Mouse (Mus musculus) thymus, postnatal 14 days (tissue): Measurements from ENCODE around the gene Ctrc.
A peak's percentile ranks its signal among the peaks of the same experiment; 100 is the strongest.

Experiments
- DNase-seq: peaks from one replicate; pipeline ENCODE4 v3.0.0; 2021

Ctrc gene

GRCm38 (mm10) chr4:141817706-141818105, 28.5 kb downstream of the Ctrc start:
- no peak for DNase-seq

GRCm38 (mm10) chr4:141816776-141817655, 29.1 kb downstream of the Ctrc start:
- DNase-seq: no peak

GRCm38 (mm10) chr4:141816267-141816666, 29.9 kb downstream of the Ctrc start:
- no peak for DNase-seq

- no peak for DNase-seq
Observed at GRCm38 (mm10) chr4:141811375-141811774, 34.8 kb downstream of the Ctrc start.

GRCm38 (mm10) chr4:141810975-141811374, 35.2 kb downstream of the Ctrc start:
- no peak for DNase-seq

GRCm38 (mm10) chr4:141809850-141810464, 36.2 kb downstream of the Ctrc start:
- peak; percentile 37 for DNase-seq

- DNase-seq: no peak
Observed at GRCm38 (mm10) chr4:141805886-141806285, 40.3 kb downstream of the Ctrc start.

GRCm38 (mm10) chr4:141804105-141804504, 42.1 kb downstream of the Ctrc start:
- no peak for DNase-seq

GRCm38 (mm10) chr4:141797545-141797944, 48.6 kb downstream of the Ctrc start:
- DNase-seq: no peak

GRCm38 (mm10) chr4:141796954-141797353, 49.2 kb downstream of the Ctrc start:
- no peak for DNase-seq

- no peak for DNase-seq
Observed at GRCm38 (mm10) chr4:141796356-141796755, 49.8 kb downstream of the Ctrc start.

GRCm38 (mm10) chr4:141794152-141794535, 52.0 kb downstream of the Ctrc start:
- no peak for DNase-seq

GRCm38 (mm10) chr4:141793282-141794151, 52.6 kb downstream of the Ctrc start, which contains the start of gene Casp9:
TSS of gene Casp9 (plus strand) at chr4:141793612.
- peak; percentile 98 for DNase-seq

- DNase-seq: no peak
Observed at GRCm38 (mm10) chr4:141792554-141793281, 53.4 kb downstream of the Ctrc start.

GRCm38 (mm10) chr4:141791951-141792350, 54.2 kb downstream of the Ctrc start:
- DNase-seq: no peak

GRCm38 (mm10) chr4:141791486-141791885, 54.7 kb downstream of the Ctrc start:
- no peak for DNase-seq

- DNase-seq: peak; percentile 96
Observed at GRCm38 (mm10) chr4:141790524-141790990, 55.6 kb downstream of the Ctrc start, which contains the start of gene Dnajc16. TSS of gene Dnajc16 (minus strand) at chr4:141790931.

GRCm38 (mm10) chr4:141789564-141790218, 56.5 kb downstream of the Ctrc start:
- DNase-seq: no peak

- DNase-seq: no peak
Observed at GRCm38 (mm10) chr4:141787462-141787861, 58.7 kb downstream of the Ctrc start.

GRCm38 (mm10) chr4:141787046-141787445, 59.1 kb downstream of the Ctrc start:
- no peak for DNase-seq

GRCm38 (mm10) chr4:141786141-141786540, 60.0 kb downstream of the Ctrc start:
- DNase-seq: no peak

GRCm38 (mm10) chr4:141784835-141785234, 61.3 kb downstream of the Ctrc start:
- DNase-seq: no peak
